Mouse (Mus musculus) intestine, embryonic 14.5 days (tissue): ENCODE results near the gene Pdzrn3. TPM values are rescaled to one million over a fixed set of nuclear protein-coding genes. Genes with fewer than 3 reads are reported as not detected.

ENCODE experiments used
- ATAC-seq: fragments of 200-750 bp; cut with Nextera tagmentation; replicated peaks from 2 replicates; pipeline ENCODE4 v1.8.0; 2017; ENCODE audit warnings: low read depth, moderate number of reproducible peaks, moderate TSS enrichment, moderate library complexity; ENCODE audit not compliant: low FRiP score, low TSS enrichment
- DNase-seq: peaks from one replicate; pipeline ENCODE4 v3.0.0-alpha.2; 2018; ENCODE audit warnings: low spot score
- H3K27ac ChIP-seq: fragments of 300-500 bp; sonication (generic); 2 replicates; pipeline ENCODE4 v1.5.1; 2014; ENCODE audit warnings: low read depth, mild to moderate bottlenecking, control low read depth
- H3K27me3 ChIP-seq: fragments of 300-500 bp; sonication (generic); replicated peaks from 2 replicates; pipeline ENCODE4 v1.6.1; 2014; ENCODE audit warnings: low read length, control low read depth; ENCODE audit not compliant: control insufficient read depth, insufficient read depth
- H3K36me3 ChIP-seq: fragments of 300-500 bp; sonication (generic); 2 replicates; pipeline ENCODE4 v1.6.1; 2014; ENCODE audit warnings: low read length, control low read depth; ENCODE audit not compliant: control insufficient read depth, insufficient read depth
- H3K4me1 ChIP-seq: fragments of 300-500 bp; sonication (generic); replicated peaks from 2 replicates; pipeline ENCODE4 v1.6.1; 2014; ENCODE audit warnings: low read length, control low read depth, mixed read lengths; ENCODE audit not compliant: control insufficient read depth, insufficient read depth
- H3K4me2 ChIP-seq: fragments of 300-500 bp; sonication (generic); 2 replicates; pipeline ENCODE4 v1.6.1; 2014; ENCODE audit warnings: low read length
- H3K4me3 ChIP-seq: fragments of 300-500 bp; sonication (generic); 2 replicates; pipeline ENCODE4 v1.5.1; 2014; ENCODE audit warnings: low read depth, low read length, control low read depth, mixed read lengths
- H3K9ac ChIP-seq: fragments of 300-500 bp; sonication (generic); 2 replicates; pipeline ENCODE4 v1.6.1; 2014; ENCODE audit warnings: mild to moderate bottlenecking, low read length
- H3K9me3 ChIP-seq: fragments of 300-500 bp; sonication (generic); 2 replicates; pipeline ENCODE4 v1.6.1; 2016; ENCODE audit warnings: low read length, control low read depth; ENCODE audit not compliant: control insufficient read depth
- WGBS: fragments of 180-500 bp; shearing (Covaris S2); extraction: QIAGEN DNeasy Blood & Tissue Kit; methylation state at CpG from one replicate; pipeline ENCODE4 v1.1.7; 2014; 5-methylcytosine and 5-hydroxymethylcytosine counted together
- polyA plus RNA-seq: library from polyadenylated mRNA; unstranded; fragments of >200 nt; fragmentation: Nextera tagmentation; extraction: Ambion mirVana; gene quantifications from 2 replicates; pipeline ENCODE4 v1.2.1, GENCODE M21; 2014

Pdzrn3 gene
- polyA plus RNA-seq, 1 experiment from 2014 or later, result 19.0 TPM

DNA sequence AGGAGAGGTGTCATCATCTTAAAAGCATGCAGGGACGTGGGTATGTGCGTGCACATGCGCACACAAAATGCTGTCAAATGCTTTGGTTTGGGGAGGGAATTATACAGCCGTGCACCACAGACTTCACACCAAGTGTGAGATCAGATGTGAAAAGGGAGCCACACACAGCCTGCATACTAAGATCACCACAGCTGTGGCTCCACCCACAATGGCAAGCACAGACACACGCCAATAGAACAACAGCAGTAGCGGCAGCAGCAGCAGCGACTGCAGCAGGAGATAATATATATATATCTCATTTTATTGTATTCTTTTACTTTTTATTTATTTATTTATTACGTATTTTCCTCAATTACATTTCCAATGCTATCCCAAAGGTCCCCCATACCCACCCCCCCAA, 76.5 kb downstream of the Pdzrn3 start:
- H3K27me3 ChIP-seq, result no peaks in the 10 kb centered on the region
- no peak for ATAC-seq
- WGBS, result 90% methylated on average over 8 of the region's 8 CpGs

DNA sequence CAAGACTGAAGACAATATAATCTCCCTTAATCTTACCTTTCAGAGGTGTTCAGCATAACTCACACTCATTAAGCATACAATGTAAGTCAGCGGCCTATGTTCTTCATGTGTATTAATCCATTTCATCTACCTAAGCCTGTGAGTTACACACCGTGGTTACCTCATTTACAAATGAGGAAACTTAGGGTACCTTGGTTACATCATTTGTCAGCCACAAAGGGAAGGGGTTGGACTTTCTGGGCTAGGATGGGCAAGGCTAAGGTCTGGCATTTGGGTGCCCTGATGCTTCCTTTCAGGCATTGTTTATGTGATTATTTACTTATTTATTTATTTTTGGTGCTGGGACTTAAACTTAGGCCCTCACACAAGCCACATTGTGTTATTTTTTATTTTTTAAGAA, 78.3 kb downstream of the Pdzrn3 start:
- no peak for DNase-seq
- ATAC-seq, result no peak
- Histone ChIP-seq H3K9ac (no peak overlapping the region), H3K4me1 (no peaks in the 10 kb centered on the region), H3K4me3 (no peak overlapping the region), H3K9me3 (no peaks in the 10 kb centered on the region), H3K27ac (no peak overlapping the region), H3K36me3 (no peaks in the 10 kb centered on the region), H3K4me2 (no peak overlapping the region), H3K27me3 (no peaks in the 10 kb centered on the region)
- 96% methylated on average over 2 of the region's 2 CpGs for WGBS

More for the DNA sequence above, 76.5 kb downstream of the Pdzrn3 start:
- Histone ChIP-seq H3K4me3 (no peak overlapping the region), H3K9me3 (no peaks in the 10 kb centered on the region), H3K9ac (no peak overlapping the region), H3K4me1 (no peaks in the 10 kb centered on the region), H3K36me3 (peaks cover 2% of the 10 kb centered on the region; the same call in 1 of the 2 replicates), H3K27ac (no peak overlapping the region), H3K4me2 (no peak overlapping the region)
- DNase-seq, result no peak

DNA sequence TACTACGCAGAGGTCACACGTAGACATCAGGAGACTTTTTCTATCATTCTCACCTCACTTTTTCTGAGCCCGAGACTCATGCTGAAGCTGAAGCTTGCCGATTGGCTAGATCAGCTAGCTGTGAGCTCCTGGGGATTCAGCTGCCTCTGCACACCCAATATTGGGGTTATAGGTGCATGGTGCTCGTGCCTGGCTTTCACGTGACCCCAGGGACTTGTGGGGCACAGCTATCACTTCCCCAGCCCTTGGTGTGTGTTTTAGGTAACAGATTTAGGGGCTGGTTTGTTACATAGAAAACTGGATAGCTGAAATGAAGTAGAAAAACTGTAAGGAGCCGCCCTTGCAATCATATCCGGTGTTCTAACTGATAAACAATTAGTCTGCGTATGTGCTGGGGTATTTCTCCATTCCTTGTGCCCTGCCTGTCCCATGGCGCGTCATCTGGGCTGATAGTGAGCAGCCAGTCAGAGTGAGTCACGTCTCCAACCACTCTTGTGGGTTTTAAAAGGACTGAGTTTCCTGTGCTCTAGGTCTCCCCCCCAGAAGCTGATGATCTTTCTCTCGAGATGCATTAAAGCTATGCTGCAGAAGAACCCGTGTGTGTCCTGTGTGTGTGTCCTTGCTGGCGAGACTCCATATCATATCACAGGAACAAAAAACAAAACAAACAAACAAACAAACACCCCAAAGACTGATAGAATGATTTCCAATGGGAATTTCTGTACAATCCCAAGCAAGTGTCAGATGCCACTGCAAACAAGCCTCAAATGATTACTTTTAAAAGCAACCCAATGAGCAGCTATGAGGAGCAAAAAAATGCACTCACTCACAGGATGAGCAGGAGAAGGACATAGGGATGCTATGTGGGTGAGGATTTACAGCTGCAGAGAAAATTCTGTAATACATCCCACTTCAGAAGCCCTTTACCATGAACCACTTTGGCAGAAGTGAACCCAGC, 79.9 kb downstream of the Pdzrn3 start:
- H3K4me2 ChIP-seq, result no peak overlapping the region
- 87% methylated on average over 15 of the region's 15 CpGs for WGBS
- no peak overlapping the region for H3K9ac ChIP-seq
- no peaks in the 10 kb centered on the region for H3K9me3 ChIP-seq
- no peaks in the 10 kb centered on the region for H3K36me3 ChIP-seq
- ATAC-seq (no peak), DNase-seq (no peak)
- H3K27me3 ChIP-seq, result no peaks in the 10 kb centered on the region
- no peak overlapping the region for H3K4me3 ChIP-seq
- H3K27ac ChIP-seq, result no peak overlapping the region
- H3K4me1 ChIP-seq, result 0 out of 2 replicates have a peak, but pooled peaks cover 9% of the 10 kb centered on the region

DNA sequence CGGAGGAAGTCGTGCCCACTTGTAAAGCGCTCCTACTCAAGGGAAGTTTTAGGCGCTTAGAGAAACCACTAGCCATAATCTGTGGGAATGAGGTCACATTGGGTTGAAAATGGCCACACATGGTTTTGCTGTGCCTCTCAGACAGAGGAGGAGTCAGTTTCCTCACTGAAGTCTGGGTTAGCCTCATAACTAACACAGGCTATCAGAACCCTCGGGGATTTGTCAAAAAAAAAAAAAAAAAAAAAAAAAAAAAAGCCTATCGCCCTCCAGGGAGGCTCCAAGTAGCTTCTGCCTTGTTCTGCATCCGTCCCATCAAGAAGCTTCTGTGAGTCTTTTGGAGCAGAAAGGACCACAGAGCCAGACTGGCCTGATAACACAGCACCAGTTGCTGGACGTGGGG, 80.7 kb downstream of the Pdzrn3 start:
- DNase-seq (no peak), ATAC-seq (no peak)
- no peaks in the 10 kb centered on the region for H3K27me3 ChIP-seq
- WGBS, result 85% methylated on average over 8 of the region's 8 CpGs
- peaks cover 12% of the 10 kb centered on the region; the same call in 1 of the 2 replicates for H3K4me1 ChIP-seq
- no peak overlapping the region for H3K9ac ChIP-seq
- no peaks in the 10 kb centered on the region for H3K36me3 ChIP-seq
- H3K9me3 ChIP-seq, result no peaks in the 10 kb centered on the region
- no peak overlapping the region for H3K4me3 ChIP-seq
- no peak overlapping the region for H3K27ac ChIP-seq
- no peak overlapping the region for H3K4me2 ChIP-seq

DNA sequence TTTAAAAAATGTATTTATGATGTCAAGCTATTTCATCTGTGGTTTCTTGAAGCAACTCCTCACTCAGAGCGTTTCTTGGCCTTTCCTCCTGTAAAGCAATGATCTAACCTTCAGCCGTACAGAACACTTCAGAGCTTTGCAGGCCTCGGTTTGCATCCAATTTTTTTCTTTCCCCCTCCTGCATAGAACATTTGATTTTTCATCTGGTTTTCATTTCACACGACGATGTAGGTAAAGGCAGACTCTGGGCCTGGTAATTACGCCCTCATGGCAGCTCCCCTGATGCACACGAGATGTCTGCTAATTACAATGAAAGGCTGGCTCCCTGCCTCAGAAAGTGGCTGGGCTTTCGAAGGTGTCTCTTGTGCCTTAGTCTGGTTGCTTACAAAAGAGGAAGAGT, 81.4 kb downstream of the Pdzrn3 start:
- H3K4me3 ChIP-seq, result no peak overlapping the region
- H3K4me1 ChIP-seq, result peaks cover 19% of the 10 kb centered on the region
- H3K9ac ChIP-seq, result no peak overlapping the region
- no peak overlapping the region for H3K4me2 ChIP-seq
- DNase-seq (no peak), ATAC-seq (no peak)
- H3K9me3 ChIP-seq, result no peaks in the 10 kb centered on the region
- no peaks in the 10 kb centered on the region for H3K27me3 ChIP-seq
- no peaks in the 10 kb centered on the region for H3K36me3 ChIP-seq
- 71% methylated on average over 8 of the region's 8 CpGs for whole genome bisulfite sequencing
- no peak overlapping the region for H3K27ac ChIP-seq

DNA sequence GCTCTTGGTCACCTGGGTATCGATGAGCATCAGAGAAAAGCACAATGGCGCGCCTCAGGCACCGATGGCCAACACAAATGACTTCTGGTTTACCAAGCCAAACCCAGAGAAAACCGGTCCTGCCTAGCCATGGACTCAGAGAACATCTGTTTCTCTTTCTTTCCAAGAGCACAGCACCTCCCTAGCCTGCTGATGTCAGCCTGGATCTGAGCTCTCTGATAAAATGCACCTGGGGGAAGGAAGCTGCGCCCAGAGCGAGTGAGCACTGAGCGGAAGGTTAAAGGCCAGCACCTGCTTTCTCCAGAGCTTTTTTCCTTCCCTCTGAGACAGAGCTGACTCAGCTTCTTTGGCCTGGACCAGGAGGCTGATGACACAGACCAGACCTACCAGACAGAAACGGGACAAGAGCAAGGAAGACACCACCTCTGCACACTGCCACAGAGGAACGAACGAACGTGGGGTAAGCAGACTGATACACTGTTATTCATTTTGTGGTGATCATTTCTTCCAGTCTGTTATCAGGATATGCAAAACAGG, 84.6 kb downstream of the Pdzrn3 start:
- no peaks in the 10 kb centered on the region for H3K27me3 ChIP-seq
- peak overlapping the region; percentile 28; the same call in 1 of the 2 replicates for H3K27ac ChIP-seq
- no peak overlapping the region for H3K4me3 ChIP-seq
- ATAC-seq, result peak; percentile 65; the same call in 1 of the 2 replicates
- H3K9me3 ChIP-seq, result no peaks in the 10 kb centered on the region
- 42% methylated on average over 12 of the region's 12 CpGs for WGBS
- peaks cover 32% of the 10 kb centered on the region for H3K4me1 ChIP-seq
- DNase-seq, result no peak
- no peaks in the 10 kb centered on the region for H3K36me3 ChIP-seq
- H3K4me2 ChIP-seq, result no peak overlapping the region
- H3K9ac ChIP-seq, result no peak overlapping the region

DNA sequence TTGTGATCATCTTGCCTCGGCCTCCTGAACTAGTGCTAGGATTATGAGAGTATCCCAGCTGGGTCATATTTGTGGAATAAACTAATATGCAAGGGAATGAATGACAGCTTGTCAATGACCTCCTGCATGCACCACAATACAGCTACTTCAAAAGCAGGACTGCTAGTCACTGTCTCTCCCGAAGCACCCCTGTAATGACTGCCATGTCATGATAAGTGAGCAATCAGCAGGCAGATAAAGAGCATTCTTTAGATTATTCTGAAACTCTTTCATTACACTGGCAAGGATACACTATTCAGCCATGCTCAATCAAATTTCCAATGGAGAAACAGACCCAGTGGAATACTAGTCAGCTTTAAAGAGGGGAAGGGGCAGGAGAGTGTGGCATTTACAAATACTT, 85.8 kb downstream of the Pdzrn3 start:
- H3K9ac ChIP-seq, result no peak overlapping the region
- no peaks in the 10 kb centered on the region for H3K9me3 ChIP-seq
- no peak overlapping the region for H3K4me2 ChIP-seq
- ATAC-seq, result no peak
- no peak overlapping the region for H3K4me3 ChIP-seq
- 67% methylated on average over 2 of the region's 2 CpGs for WGBS
- no peak for DNase-seq
- H3K36me3 ChIP-seq, result no peaks in the 10 kb centered on the region
- H3K27ac ChIP-seq, result no peak overlapping the region
- peaks cover 39% of the 10 kb centered on the region for H3K4me1 ChIP-seq
- H3K27me3 ChIP-seq, result no peaks in the 10 kb centered on the region

DNA sequence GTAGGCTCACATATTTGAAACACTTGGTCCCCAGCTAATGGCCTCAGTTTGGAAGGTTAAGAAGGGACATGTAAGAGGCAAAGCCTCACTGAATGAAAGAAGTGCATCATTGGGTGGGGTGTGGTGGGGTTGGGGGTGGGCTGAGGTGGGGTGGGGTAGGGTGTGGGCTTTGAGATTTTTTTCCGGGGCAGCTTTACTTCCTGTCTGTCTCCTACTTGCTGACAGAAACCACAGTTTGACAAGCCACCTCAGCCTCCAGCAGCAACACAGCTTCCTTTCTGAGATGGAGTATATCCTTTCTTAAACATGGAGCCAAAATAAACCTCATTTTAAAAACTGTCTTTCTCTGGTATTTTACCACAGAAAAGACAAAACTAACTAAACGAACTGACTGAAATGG, 87.5 kb downstream of the Pdzrn3 start:
- peaks cover 39% of the 10 kb centered on the region for H3K4me1 ChIP-seq
- H3K36me3 ChIP-seq, result no peaks in the 10 kb centered on the region
- no peak overlapping the region for H3K4me3 ChIP-seq
- H3K27me3 ChIP-seq, result no peaks in the 10 kb centered on the region
- H3K27ac ChIP-seq, result no peak overlapping the region
- H3K9ac ChIP-seq, result no peak overlapping the region
- no peak for DNase-seq
- ATAC-seq, result no peak
- no peaks in the 10 kb centered on the region for H3K9me3 ChIP-seq
- H3K4me2 ChIP-seq, result no peak overlapping the region
- 39% methylated on average over 2 of the region's 2 CpGs for WGBS
